Mouse (Mus musculus): ENCODE data around the gene 2810408A11Rik. TPM values are rescaled to one million over a fixed set of nuclear protein-coding genes. Genes with fewer than 3 reads are reported as not detected.
A peak's percentile ranks its signal among the peaks of the same experiment; 100 is the strongest.

2810408A11Rik gene
- polyA plus RNA-seq, 1 experiment from 2014 or later = 7.6 TPM

DNA sequence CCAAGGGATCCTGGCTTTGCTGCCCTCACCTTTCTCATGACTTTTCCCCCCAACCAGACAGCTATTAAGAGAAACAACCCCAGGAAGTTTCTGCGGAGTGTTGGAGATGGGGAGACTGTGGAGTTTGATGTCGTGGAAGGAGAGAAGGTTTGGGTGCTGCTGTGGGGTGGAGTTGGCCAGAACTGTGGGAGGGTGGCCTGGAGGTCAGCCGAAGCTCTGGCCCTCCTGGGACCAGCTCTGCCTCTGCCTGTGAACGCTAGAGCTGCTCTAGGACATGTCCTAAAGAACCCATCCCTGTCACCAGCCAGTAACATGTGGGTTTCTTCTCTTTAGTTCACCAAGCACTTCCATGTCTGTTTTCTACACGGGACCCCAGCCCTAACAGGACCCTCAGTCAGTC is 38.4 kb upstream of the 2810408A11Rik start:
- Histone ChIP-seq H3K4me2 (replicated peaks) (no peak overlapping the region), H3K9ac (no peak overlapping the region), H3K27ac (no peak overlapping the region), H3K4me1 (replicated peaks; ENCODE audit: control insufficient read depth, insufficient read depth, low read length) (no peaks in the 10 kb centered on the region; the same call in 1 of the 2 replicates), H3K9me3 (ENCODE audit: control insufficient read depth, low read length) (no peaks in the 10 kb centered on the region), H3K36me3 (replicated peaks; ENCODE audit: control insufficient read depth, insufficient read depth) (no peaks in the 10 kb centered on the region), H3K4me3 (replicated peaks; ENCODE audit: low read length) (no peak overlapping the region), H3K27me3 (ENCODE audit: control insufficient read depth, insufficient read depth, low read length) (peaks cover 36% of the 10 kb centered on the region)
- no peak for ATAC-seq (ENCODE audit: low FRiP score)
- DNase-seq (ENCODE audit: low spot score) = no peak
- 77% methylated on average over 5 of the region's 5 CpGs for WGBS

DNA sequence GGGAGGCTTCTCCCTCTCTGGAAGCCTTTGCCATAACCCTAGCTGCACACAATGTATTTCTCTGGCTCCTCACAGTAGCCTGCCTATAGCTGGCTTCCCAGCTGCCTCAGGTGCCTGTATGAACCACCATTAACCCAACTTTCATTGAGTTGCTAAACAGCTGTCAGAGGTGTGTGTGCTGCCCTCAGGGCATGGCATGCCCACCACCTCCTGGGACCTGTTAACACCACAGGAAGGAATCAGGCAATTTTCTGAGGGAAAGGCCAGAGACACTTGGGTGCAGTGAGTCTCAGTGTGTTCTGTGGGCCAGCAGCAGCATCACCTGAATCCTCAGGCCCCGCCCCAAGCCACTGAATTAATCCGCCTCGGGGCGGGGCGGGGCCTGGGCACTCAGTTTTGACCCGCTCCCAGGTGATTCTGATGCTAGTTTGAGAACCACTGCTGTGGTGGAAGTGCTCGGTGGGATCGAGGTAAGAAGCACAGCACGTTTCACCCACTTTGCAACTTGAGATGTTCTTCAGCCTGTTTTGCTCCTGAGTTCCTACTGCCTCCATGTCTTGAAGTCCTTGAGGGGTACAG is 37.7 kb upstream of the 2810408A11Rik start:
- no peak overlapping the region for H3K4me2 ChIP-seq (replicated peaks)
- peaks cover 36% of the 10 kb centered on the region for H3K27me3 ChIP-seq (ENCODE audit: control insufficient read depth, insufficient read depth, low read length)
- no peak overlapping the region for H3K9ac ChIP-seq
- H3K36me3 ChIP-seq (replicated peaks; ENCODE audit: control insufficient read depth, insufficient read depth) = no peaks in the 10 kb centered on the region
- no peak overlapping the region for H3K27ac ChIP-seq
- H3K9me3 ChIP-seq (ENCODE audit: control insufficient read depth, low read length) = no peaks in the 10 kb centered on the region
- WGBS = 33% methylated on average over 9 of the region's 9 CpGs
- no peak for DNase-seq (ENCODE audit: low spot score)
- H3K4me3 ChIP-seq (replicated peaks; ENCODE audit: low read length) = no peak overlapping the region
- no peaks in the 10 kb centered on the region; the same call in 1 of the 2 replicates for H3K4me1 ChIP-seq (replicated peaks; ENCODE audit: control insufficient read depth, insufficient read depth, low read length)
- no peak for ATAC-seq (ENCODE audit: low FRiP score)

DNA sequence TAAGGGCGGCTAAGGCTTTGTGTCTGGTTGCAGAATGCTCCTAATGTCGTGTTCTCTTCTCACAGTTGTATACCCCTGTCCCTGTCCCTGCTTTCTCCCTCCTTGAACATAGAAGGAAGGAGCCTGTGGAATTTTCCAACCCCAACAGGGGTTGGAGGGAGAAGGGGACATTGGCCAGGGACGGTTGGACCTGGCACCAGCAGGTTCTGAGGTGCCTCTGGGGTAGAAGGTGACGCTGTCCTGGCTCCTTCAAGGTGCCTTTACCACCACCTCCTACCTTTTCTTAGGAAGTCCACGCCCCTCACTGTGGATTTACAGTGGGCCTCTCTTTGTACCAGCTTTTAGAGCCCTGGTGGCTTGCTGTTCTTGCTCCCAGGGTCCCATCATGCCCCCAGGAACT is 37.0 kb upstream of the 2810408A11Rik start:
- Histone ChIP-seq H3K4me2 (replicated peaks) (no peak overlapping the region), H3K4me1 (replicated peaks; ENCODE audit: control insufficient read depth, insufficient read depth, low read length) (no peaks in the 10 kb centered on the region; the same call in 1 of the 2 replicates), H3K9ac (no peak overlapping the region), H3K27me3 (ENCODE audit: control insufficient read depth, insufficient read depth, low read length) (peaks cover 36% of the 10 kb centered on the region), H3K27ac (no peak overlapping the region), H3K4me3 (replicated peaks; ENCODE audit: low read length) (no peak overlapping the region), H3K36me3 (replicated peaks; ENCODE audit: control insufficient read depth, insufficient read depth) (no peaks in the 10 kb centered on the region), H3K9me3 (ENCODE audit: control insufficient read depth, low read length) (no peaks in the 10 kb centered on the region)
- WGBS = 61% methylated on average over 5 of the region's 5 CpGs
- DNase-seq (ENCODE audit: low spot score) = no peak
- no peak for ATAC-seq (ENCODE audit: low FRiP score)

DNA sequence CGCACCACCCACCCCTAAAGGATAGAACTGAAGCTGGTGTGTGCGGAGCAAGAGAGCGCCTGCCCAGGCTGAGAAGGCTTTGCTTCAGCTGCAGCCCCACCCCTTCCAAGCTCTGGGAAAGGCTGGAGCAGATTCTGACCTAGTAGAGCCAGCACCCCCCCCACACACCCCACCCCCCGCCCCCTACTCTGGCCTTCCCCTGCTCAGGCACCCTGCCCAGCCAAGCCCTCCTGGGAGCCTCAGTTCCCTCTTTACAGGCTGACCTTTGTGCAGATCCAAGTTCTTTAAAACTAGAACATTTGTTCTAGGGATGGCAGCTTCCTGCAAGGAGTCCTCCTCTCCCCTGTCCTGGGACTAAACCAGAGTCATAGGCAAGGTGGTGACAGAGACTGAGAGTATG is 36.6 kb upstream of the 2810408A11Rik start:
- no peak overlapping the region for H3K4me3 ChIP-seq (replicated peaks; ENCODE audit: low read length)
- H3K9me3 ChIP-seq (ENCODE audit: control insufficient read depth, low read length) = no peaks in the 10 kb centered on the region
- DNase-seq (ENCODE audit: low spot score) = no peak
- peaks cover 36% of the 10 kb centered on the region for H3K27me3 ChIP-seq (ENCODE audit: control insufficient read depth, insufficient read depth, low read length)
- H3K4me1 ChIP-seq (replicated peaks; ENCODE audit: control insufficient read depth, insufficient read depth, low read length) = no peaks in the 10 kb centered on the region; the same call in 1 of the 2 replicates
- 39% methylated on average over 4 of the region's 4 CpGs for WGBS
- no peak overlapping the region for H3K27ac ChIP-seq
- ATAC-seq (ENCODE audit: low FRiP score) = no peak
- H3K36me3 ChIP-seq (replicated peaks; ENCODE audit: control insufficient read depth, insufficient read depth) = no peaks in the 10 kb centered on the region
- no peak overlapping the region for H3K4me2 ChIP-seq (replicated peaks)
- H3K9ac ChIP-seq = no peak overlapping the region

DNA sequence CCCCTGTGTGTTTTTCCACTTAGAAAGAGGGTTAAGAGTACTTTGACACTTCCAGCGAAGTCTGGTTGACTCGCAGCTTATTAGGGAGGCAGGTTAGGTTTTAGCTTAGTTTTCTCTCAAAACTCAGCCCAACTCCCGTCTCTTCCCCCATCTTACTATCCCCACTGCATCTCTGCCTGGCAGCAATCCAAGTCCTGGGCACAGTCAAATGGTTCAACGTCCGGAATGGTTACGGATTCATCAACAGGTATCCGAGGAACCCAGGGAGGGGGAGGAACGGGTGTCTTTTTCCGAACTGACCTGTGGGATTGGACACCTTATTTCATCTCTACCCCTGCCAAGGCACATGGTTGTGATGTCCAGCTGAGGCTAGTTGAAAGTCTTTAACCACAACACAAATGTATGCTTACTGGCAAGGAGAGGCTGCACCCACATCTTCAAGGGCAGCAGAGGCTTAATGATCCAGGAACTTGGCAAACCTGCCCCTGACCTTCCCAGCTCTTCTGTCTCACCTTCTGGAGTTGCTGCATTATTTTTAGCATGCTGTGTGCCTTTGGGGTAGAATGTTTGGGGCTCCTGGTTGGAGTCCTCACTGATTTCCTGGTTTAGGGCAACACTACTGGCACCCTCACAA is 36.0 kb upstream of the 2810408A11Rik start:
- no peaks in the 10 kb centered on the region for H3K9me3 ChIP-seq (ENCODE audit: control insufficient read depth, low read length)
- H3K27me3 ChIP-seq (ENCODE audit: control insufficient read depth, insufficient read depth, low read length) = peaks cover 36% of the 10 kb centered on the region
- no peak for DNase-seq (ENCODE audit: low spot score)
- H3K4me2 ChIP-seq (replicated peaks) = peak overlapping the region; percentile 99
- ATAC-seq (ENCODE audit: low FRiP score) = no peak
- 37% methylated on average over 9 of the region's 9 CpGs for WGBS
- no peaks in the 10 kb centered on the region for H3K36me3 ChIP-seq (replicated peaks; ENCODE audit: control insufficient read depth, insufficient read depth)
- H3K9ac ChIP-seq = no peak overlapping the region
- H3K4me3 ChIP-seq (replicated peaks; ENCODE audit: low read length) = peak overlapping the region; percentile 61; the same call in 1 of the 2 replicates
- H3K4me1 ChIP-seq (replicated peaks; ENCODE audit: control insufficient read depth, insufficient read depth, low read length) = no peaks in the 10 kb centered on the region; the same call in 1 of the 2 replicates
- no peak overlapping the region for H3K27ac ChIP-seq

DNA sequence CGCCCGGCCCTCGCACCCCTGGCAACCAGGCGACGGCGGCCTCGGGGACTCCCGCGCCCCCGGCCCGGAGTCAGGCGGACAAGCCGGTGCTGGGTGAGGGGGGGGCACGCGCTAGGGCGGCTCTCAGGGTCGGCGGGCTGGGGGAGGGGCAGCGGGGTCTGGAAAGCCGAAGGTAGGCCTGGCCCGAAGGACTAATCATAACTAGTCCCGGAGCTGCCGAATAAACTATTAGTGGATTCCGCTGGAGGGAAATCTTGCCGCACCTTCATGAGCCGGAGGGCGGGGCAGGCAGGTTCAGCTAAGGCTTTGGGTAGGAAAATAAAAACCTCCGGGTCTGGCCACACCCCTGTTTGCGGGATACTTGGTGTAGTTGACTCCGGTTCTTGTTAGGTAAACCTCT is 35.4 kb upstream of the 2810408A11Rik start:
- H3K9me3 ChIP-seq (ENCODE audit: control insufficient read depth, low read length) = no peaks in the 10 kb centered on the region
- ATAC-seq (ENCODE audit: low FRiP score) (no peak), DNase-seq (ENCODE audit: low spot score) (no peak)
- peak overlapping the region; percentile 63 for H3K9ac ChIP-seq
- H3K27ac ChIP-seq = no peak overlapping the region
- peak overlapping the region; percentile 99 for H3K4me2 ChIP-seq (replicated peaks)
- peaks cover 36% of the 10 kb centered on the region for H3K27me3 ChIP-seq (ENCODE audit: control insufficient read depth, insufficient read depth, low read length)
- H3K4me3 ChIP-seq (replicated peaks; ENCODE audit: low read length) = peak overlapping the region; percentile 61
- 2% methylated on average over 28 of the region's 30 CpGs for WGBS
- H3K36me3 ChIP-seq (replicated peaks; ENCODE audit: control insufficient read depth, insufficient read depth) = no peaks in the 10 kb centered on the region
- H3K4me1 ChIP-seq (replicated peaks; ENCODE audit: control insufficient read depth, insufficient read depth, low read length) = no peaks in the 10 kb centered on the region; the same call in 1 of the 2 replicates

DNA sequence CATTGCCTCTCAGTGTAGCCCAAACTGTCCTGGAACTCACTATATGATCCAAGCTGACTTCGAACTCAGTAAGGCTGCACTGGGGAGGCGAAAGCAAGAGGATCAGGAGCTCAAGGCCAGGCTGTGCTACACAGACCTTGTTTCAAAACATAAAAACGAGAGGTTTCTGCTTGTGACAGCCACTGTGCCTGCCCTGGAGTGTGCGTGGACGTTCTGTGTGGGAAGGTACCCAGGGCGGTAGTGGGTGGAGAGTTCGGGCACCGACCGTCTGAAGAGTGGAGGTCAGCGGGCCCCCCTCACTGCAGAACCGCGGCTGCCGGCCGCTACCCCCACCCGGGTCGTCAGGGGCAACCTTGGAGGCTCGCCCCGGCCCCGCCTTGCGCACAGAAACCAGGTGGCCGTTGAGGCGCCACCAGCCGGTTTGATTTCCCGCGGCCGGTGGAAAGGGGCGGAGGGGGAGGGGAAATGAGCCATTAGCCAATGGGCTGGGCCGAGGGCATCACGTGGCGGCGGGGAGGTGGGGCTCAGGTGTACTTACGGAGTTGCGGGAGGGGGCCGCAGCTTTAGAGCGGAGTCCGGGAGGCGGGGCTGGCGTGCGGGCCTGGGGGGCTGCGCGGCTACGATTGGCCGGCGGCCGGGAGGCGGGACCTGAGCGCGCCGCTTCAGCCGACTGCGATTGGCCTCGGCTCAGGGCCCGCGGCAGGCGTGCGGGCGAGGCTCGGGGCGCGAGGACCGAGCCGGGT is 34.5 kb upstream of the 2810408A11Rik start, which contains the start of gene Ybx2:
Gene Ybx2, plus strand, starts transcription at position 660 of the 743 bp plus-strand sequence.
- Histone ChIP-seq H3K27me3 (ENCODE audit: control insufficient read depth, insufficient read depth, low read length) (peaks cover 36% of the 10 kb centered on the region), H3K4me2 (replicated peaks) (peak within 1 kb of the TSS; percentile 99), H3K27ac (no peak within 1 kb of the TSS), H3K9me3 (ENCODE audit: control insufficient read depth, low read length) (no peaks in the 10 kb centered on the region), H3K9ac (peak within 1 kb of the TSS; percentile 63), H3K4me3 (replicated peaks; ENCODE audit: low read length) (peak within 1 kb of the TSS; percentile 61), H3K4me1 (replicated peaks; ENCODE audit: control insufficient read depth, insufficient read depth, low read length) (no peaks in the 10 kb centered on the region; the same call in 1 of the 2 replicates), H3K36me3 (replicated peaks; ENCODE audit: control insufficient read depth, insufficient read depth) (no peaks in the 10 kb centered on the region)
- peak; percentile 95 for ATAC-seq (ENCODE audit: low FRiP score)
- DNase-seq (ENCODE audit: low spot score) = peak; percentile 90
- 2% methylated on average over 54 of the region's 62 CpGs for WGBS

DNA sequence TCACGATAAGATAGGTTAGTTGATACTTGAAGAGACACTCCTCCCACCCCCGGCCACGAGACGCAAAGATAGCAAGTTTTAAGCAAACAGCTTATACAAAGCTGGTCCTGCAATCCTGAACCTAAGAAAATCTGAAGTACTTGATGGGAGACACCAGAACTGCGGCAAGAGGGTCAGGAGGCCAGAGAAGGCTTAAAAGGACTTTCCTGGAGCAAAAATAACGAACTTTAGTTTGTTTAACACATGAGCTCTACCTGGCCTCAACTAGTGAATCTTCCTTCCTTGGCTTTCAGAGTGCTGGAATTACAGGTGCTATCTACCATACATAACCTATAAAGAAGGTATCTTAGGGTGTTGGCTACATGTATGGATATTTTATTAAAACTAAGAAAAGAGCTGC is 33.9 kb upstream of the 2810408A11Rik start:
- Histone ChIP-seq H3K4me1 (replicated peaks; ENCODE audit: control insufficient read depth, insufficient read depth, low read length) (no peaks in the 10 kb centered on the region; the same call in 1 of the 2 replicates), H3K27ac (no peak overlapping the region), H3K9me3 (ENCODE audit: control insufficient read depth, low read length) (no peaks in the 10 kb centered on the region), H3K36me3 (replicated peaks; ENCODE audit: control insufficient read depth, insufficient read depth) (no peaks in the 10 kb centered on the region), H3K4me3 (replicated peaks; ENCODE audit: low read length) (peak overlapping the region; percentile 61), H3K9ac (no peak overlapping the region), H3K4me2 (replicated peaks) (peak overlapping the region; percentile 99), H3K27me3 (ENCODE audit: control insufficient read depth, insufficient read depth, low read length) (peaks cover 36% of the 10 kb centered on the region)
- no peak for ATAC-seq (ENCODE audit: low FRiP score)
- WGBS = 22% methylated on average over 6 of the region's 6 CpGs
- DNase-seq (ENCODE audit: low spot score) = no peak

DNA sequence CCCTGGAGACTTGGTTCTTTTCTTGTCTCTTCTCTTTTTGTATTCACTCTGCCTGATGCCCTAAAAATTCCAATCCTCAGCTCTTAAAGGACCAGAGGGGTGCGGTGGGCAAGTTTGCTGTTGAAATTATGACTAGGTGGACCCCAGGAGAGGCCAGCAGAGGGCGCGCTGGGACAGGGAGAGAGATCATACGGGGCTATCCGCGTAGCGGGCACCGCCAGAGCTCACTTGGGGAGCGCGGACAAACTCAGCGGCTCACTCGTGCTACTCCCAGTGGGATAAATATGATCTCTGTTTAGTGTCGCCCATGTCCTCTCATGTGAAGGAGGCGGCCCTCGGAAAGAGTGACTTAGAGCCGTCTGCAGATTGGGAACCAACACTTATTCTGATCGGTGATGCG is 33.4 kb upstream of the 2810408A11Rik start:
- WGBS = 1% methylated on average over 18 of the region's 18 CpGs
- H3K4me3 ChIP-seq (replicated peaks; ENCODE audit: low read length) = no peak overlapping the region; the same call in 1 of the 2 replicates

More for the DNA sequence above, 33.4 kb upstream of the 2810408A11Rik start:
- H3K4me2 ChIP-seq (replicated peaks) = peak overlapping the region; percentile 29
- no peak overlapping the region for H3K9ac ChIP-seq
- H3K27ac ChIP-seq = no peak overlapping the region
- peak; percentile 90 for DNase-seq (ENCODE audit: low spot score)
- H3K4me1 ChIP-seq (replicated peaks; ENCODE audit: control insufficient read depth, insufficient read depth, low read length) = no peaks in the 10 kb centered on the region; the same call in 1 of the 2 replicates
- H3K9me3 ChIP-seq (ENCODE audit: control insufficient read depth, low read length) = no peaks in the 10 kb centered on the region
- H3K36me3 ChIP-seq (replicated peaks; ENCODE audit: control insufficient read depth, insufficient read depth) = no peaks in the 10 kb centered on the region
- peaks cover 36% of the 10 kb centered on the region for H3K27me3 ChIP-seq (ENCODE audit: control insufficient read depth, insufficient read depth, low read length)
- ATAC-seq (ENCODE audit: low FRiP score) = no peak

All from hindbrain, embryonic 14.5 days (tissue).